Mouse (Mus musculus): ENCODE measurements at regions not wholly inside any gene's neighbourhood (a gene's known extent, or its start where the extent isn't known, plus 50 kb on each side); places are given as distances from the start of the nearest gene placed in this dataset.

DNA sequence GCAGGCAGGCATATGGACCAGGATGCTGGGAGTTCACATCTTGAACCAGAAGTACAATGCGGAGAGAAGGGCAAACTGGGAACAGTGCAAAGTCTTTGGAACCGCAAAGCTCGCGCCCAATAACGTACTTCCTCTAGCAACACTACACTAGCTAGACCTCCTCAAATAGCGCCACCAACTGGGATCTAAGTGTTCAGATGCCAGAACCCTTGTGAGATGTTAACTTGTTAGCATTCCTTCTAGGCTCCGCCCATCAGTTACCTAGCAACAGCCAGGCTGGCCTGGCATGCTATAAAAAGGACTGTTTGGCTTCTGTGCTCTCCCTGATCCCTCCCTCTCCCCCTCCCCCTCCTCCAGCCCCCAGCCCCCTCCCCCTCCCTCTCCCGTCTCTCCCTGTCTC is 182.3 kb upstream of the Jmjd1c start:
- DNase-seq = no peak

DNA sequence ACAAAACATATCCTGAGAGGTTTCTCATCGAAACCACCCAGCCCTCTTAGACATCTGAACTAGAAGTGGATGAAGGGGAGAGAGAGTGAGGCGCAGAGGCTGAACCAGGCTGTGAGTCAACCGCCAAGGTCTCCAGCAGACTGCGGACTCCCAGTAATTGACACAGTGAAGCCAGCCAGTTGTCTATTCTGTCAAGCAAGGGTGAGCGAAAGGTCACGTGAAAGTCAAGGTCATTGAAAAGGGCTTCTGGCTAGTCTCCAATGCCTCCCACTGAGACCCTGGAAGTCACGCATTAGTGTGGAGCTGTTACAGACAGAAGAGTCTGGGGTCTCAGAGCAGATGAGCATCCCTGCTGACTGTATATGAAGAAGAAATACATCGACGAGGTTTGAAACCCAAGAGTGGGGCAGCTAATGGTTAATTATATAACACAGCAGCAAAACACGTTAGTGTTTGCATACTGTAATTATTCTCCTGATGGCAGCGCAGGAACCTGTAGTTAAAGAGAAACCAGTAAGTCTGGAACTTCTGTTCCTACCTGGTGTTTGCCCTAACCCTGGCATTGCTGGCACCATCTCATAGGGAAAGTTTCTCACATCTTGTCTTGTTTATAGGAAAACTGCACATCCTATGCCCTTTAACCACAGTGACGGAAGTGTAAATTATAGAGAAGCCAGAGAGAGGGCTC is 181.5 kb upstream of the Jmjd1c start:
- DNase-seq = no peak

DNA sequence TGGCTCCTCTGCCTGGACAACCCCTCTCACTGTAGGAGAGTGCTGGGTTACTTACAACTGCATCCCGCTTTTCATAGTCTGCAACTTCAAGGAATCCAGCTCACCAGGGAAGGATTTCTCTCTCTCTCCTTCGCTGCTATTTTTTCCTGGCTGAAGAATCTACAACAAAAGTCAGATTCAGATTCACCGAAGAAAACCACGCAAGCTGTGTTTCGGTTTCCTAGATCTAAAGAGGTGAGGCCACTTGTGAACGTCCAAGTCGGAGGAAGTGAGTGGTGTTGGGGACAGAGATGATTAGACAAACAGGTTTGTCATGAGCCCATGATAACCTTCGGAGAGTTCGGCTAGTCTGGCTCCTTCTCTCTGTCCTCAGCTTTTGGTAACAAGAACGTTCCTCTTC is 180.1 kb upstream of the Jmjd1c start:
- DNase-seq = no peak

DNA sequence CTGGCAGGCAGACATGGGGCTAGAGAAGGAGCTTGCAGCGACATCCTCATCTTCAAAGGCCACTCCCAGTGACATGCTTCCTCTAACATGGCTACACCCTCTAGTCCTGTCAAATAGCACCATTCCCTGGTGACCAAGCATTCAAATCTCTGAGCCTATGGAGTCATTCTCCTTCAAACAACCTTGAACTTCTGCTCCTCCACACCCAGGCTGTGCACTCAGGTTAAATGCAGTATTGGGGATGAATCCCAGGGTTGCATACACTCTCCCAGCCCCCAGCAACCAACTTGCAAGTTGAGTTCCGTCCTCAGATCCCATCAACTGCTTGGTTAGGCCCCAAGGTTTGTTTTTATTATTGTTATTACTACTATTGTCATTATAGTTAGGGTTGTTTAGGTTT is 178.2 kb upstream of the Jmjd1c start:
- DNase-seq = no peak

DNA sequence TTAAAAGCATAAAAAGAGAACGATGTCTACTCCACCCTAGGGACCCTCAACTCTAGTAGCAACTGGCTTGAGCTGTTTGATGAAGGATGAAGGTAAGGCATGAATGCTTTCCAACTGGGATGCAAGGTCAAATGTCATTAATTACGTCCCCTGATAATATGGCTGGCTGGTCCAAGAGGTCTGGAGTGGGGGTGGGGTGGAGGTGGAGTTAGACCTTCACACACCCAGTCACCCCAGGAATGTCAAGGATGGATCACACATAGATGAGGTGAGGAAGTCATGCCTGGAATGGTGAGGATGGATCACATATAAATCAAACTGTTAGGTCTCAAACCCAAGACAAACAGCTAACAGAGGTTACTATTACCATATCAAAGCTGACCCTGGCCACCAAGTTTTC is 177.2 kb upstream of the Jmjd1c start:
- DNase-seq = no peak

DNA sequence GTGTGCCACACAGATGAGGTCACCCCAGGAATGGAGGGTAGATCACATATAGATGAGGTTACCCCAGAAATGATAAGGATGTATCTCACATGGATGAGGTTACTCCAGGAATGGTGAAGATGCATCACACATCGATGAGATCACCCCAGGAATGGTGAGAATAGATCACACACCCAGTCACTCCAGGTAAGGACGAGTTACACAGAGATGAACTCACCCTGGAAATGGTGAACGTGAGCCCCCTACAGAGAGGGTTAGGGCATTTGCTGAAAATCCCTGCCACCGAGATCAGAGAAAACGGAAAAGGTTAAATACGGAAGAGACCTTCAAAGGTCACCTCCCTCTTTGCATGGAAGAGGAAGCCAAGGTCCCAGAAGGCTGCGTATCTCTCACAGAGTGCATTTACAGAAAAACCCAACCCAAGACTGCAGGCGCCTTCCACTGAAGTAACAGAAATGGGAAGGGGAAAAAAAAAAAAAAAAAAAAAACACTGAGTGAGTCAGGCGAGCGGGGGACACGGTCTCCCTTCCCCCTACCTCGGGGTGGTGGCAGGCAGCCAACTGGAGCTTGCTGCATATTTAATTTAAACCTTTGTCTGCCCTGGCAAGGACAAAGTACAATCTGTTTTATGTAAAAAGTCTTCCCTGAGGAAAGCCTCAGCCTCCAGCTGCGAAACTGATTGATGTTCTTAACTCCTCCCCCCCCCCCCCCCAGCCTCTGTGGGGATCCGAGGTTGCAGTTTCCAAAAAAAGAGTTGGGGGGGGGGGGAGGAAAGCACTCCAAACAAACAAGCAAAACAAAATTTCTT is 175.8 kb upstream of the Jmjd1c start:
- peak; percentile 92 for DNase-seq

DNA sequence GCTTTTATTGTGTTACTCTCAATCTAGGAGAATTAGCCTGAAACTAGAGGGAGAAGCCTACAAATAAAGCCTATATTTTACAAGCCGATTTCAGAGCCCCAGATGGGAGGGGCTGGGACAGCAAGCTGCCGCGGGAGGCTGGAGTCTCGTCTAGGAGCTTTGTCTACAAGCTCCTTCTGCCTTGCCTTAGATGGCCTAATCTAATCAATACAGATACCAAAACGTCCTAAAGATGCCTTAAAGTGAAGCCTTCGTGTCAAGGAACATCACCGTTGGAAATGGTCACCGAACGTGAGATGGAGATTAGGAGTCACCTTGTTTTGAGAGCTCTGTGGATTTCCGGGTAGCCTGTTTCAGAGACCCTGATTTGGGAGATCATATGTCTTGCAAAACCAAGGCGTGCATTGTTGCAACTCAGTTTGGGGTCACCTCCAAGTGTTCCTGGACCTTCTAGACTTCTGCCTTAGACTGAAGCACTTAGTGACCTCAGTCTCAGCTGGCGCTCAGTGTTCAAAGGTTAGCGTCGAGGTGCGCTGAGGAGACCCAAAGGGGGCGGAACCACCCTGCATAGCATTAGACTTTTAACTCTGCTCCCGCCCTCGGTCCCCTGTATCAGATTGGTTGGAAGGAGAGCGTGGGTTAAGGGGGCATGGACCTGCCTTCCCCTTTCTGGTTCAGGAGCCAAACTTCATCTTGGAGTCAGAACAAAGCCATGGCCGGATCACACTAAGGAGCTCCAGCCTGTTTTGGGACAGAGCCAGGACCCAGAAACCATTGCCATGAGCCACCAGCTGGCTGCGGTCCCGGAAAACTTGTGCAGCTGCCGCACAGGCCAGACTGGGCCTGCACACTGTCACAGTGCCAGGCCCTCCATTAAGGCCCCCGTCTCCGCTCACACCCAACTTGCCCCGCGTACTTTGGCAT is 174.9 kb upstream of the Jmjd1c start:
- DNase-seq = peak; percentile 91

DNA sequence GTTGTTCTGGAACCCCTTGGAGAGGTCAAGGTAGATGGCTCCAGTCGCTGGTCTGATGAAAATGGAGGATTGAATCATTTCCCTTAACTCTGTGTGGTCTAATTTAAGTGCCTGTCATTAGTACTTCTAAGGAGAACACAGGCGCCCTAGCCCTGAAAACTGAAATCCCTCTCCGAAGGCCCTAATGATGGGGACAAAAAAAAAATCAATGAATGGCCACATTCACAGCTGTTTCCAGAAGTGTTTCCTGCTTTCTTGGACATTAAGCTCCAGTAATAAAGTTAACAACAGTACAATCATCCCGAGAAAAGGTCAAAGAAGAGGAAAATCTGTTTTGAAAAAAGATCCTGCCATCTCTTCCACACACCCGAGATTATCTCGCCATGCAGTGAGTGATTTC is 174.1 kb upstream of the Jmjd1c start:
- DNase-seq = no peak

DNA sequence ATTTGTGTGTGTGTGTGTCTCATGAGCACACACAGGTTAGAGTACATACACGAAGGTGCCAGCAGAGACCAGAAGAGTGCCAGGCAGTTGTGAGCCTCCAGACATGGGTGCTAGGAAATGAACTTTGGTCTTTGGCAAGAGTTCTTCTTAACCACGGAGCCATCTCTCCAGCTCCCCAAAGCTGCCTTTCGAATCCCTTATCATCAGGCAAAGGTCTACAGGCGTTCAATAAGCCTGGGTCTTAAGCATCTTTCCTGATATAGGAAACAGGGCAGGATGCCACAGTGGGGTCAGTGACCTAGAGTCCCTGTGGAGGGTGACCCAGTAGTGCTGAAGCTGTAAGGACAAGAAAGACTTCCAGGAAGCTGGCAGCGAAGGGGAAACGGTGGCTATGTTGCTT is 173.6 kb upstream of the Jmjd1c start:
- no peak for DNase-seq

DNA sequence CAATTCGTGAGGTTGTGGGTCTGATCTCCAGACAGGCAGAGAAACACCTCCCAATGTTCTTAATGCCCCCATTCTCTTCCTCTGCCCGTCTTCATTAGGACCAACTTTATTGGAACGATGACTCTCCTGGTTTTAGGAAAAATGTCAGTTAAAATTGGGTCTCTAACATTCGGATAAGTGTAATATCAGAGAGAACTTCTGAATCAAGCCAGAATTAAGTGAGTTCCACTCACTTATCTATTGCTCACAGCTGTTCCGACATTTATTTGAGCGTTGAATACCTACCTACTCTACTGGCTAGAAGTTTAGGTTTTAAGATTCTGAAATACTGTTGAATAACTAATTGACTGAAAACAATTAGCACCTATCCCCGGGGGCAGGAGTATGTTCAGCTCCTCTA is 172.0 kb upstream of the Jmjd1c start:
- DNase-seq = no peak

DNA sequence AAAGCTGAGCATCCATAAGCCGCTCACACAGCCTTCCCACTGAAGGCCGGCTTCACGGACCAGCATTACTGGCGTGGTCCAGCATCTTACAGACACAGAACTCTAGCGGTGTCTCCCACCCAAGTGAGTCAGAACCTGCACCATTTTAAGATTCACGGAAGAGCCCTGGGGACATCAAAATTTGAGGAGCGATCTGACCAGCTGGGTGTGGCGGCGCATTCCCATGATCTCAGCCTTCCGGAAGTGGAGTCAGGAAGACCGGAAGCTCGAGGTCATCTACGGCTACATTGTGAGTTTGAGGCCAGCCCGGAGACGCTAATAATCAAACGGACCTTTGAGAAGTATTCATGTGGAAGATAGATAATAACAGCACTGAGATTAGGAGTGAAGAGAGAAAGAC is 171.5 kb upstream of the Jmjd1c start:
- no peak for DNase-seq

DNA sequence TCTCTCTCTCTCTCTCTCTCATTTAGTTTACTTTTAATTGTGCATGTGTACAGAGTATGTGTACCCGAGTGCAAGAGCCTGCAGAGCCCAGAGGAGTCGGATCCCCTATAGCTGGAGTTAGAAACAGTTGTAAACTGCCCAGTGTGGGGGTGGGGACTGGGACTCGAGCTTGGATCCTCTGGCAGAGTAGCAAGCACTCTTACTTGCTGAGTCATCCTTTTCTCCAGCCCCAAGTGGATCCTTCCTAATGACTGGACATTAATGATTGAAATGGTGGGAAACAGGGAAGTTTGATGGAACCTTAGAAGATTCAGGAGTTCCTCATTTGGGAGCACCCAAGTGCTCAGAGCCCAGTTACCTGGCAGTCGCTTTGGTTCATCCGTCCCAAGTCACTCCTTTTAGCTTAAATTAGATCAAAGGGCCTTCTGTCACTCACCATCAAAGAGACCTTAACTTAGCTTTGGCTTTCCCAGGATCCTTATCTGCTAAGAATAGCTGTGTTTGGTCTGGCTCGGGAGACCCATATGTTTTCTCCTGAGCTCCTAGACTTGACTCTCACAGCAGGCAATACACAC is 170.3 kb upstream of the Jmjd1c start:
- DNase-seq = no peak

DNA sequence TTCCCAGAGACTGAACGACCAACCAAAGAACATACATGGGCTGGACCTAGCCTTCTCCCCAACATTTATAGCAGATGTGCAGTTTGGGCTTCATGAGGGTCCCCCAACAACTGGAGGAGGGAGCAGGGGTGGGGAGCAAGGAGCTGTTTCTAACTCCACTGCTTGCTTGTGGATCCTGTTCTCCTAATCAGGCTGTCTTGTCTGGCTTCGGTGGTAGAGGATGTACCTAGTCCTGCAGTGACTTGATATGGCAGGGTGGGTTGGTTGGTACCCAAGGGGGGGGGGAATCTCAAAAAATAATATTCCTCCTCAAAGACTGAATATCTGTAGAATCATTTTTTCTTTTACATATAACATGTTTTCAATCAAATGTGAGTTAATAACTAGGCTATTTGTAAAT is 168.3 kb upstream of the Jmjd1c start:
- DNase-seq = no peak

DNA sequence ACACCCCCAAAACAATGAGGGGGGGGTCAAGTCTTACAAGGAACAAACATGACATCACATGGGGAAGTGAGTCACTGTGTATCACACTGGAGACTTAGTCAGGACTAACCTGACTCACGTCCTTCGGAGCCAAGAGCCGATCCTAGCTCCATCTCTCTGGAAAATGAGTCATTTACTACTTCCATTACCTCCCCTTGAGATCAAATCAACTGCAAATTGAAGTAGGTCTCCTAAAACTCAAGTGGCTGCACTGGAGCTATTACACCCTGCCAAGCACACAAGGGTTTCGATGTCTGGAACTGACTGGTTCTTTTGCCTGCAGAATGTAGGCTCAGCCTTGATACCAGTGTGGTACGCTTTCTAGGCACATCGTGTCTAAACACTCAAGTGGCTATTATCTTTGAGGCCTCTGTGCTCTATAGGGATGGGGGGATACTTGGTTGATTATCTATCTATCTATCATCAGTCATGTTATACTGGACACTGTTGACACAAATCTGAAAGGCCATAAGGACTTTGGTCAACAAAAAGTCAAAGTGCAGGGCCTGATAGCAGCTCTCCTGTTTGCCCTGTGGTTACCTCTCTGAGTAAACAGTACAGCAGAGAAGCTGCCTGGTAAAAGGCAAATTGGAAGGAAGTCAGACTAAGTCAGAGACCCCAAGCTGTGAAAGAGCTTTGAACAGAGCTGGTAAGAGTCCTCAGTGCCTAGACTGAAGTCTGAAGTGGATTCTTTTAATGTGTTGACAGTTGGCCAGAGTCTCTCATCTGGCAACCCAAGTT is 167.5 kb upstream of the Jmjd1c start:
- no peak for DNase-seq

DNA sequence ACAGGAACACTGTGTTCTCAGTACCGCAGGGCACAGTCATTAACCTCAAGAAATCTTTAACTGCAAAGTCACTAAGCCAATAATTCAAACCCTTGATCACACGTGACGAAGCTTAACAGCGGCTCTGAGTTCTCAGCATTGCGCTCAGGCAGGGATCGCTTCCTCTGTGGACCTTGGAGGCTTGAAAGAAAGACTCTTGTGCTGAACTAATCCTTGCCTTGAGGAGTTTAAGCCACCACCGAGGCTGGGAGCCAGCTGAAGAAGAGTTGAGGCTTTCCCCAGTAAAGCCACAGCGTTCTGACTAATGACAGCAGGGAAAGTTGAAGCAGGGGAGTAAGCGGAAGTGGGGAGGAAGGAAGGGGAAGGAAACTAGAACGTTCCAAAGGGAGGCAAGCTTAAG is 165.4 kb upstream of the Jmjd1c start:
- DNase-seq = no peak

DNA sequence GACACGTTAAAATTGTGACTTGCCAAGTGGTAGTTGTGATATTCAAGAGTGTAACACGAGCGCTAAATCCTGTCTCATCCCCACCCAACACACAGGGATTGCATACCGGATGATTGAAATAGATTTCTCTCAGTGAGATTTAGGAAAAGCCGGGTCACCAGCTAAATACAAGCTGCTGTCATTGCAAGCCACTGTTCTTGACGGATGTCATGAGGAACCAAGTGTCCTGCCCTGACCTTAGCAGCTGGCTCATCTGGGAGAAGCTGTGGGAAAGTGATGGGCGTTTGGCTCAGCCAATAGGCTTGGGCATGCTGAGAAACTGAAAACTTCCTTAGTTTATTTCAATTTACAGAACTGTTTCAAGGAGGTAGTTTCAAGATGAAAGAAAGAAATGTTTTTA is 164.4 kb upstream of the Jmjd1c start:
- no peak for DNase-seq

DNA sequence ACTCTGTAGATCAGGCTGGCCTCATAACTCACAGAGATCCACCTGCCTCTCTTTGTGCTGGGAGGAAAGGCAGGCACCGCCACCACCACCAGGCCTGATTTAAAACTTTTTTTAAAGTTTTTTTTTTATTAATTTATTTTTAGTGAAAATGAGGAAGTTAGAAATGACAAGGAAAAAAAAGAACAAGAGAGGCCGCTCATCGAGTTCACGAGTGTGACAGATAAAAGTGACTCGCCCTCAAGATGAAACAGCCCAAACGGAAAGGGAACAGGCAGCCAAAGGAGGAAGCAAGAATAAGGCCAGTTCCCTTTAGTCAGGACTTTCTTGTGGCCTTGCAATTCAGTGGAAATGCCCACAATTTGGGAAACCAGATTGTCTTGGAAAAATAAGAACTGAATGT is 163.4 kb upstream of the Jmjd1c start:
- DNase-seq = no peak

DNA sequence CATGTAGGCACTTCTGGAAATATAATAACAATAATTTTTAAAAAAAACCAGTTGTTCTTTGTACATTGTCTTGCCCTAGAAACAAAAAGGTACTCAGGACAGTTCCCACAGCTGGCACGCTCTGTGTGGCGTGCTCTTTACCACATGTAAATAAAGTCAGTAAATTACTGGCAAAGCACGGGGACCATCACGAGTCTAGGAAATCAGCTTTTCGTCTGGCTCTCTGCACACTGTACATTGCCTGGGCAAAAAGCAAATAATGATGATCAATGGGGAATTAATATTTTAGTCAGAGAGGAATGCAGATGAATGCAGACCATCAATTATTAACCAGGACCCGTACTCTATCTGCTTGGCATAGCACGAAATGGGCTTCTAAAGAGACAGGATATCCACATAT is 162.2 kb upstream of the Jmjd1c start:
- DNase-seq = no peak

DNA sequence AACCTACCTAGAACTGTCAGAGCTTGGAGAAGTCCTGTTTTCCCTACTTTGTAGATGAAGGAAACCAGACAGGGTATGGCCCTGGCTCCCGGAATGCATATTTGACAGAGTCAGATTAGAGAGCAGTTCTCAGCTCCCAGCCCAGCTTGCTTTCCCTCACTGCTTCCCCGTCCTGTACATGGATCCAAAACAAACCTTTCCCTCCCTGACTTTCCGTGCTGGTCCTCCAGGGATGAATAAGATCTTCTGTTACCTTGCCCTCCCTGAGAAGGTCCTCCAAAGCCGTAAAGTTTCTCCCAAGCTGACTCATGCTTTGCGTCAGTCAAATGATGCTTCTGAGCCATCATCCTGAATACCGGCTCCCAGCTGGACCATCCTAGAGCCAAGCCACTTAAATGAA is 160.2 kb upstream of the Jmjd1c start:
- DNase-seq = no peak

DNA sequence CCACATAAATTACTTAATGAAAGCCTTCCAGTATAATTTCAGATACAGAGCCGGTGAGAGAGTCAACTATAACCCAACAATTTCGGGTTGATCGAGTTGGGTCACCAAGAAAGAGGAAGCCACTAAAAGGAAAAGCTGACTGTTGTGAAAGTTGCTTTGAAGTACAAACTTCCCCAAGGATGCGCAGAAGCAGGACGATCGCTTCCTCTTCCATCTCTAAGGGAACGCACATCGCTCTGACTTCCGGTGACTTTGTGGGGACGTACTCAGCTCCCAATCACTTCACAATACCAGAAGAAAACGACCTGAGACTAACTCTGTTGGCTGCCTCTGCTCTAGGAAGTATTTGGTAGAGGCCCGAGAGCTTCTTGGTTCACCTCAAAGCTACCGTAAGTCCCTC is 158.8 kb upstream of the Jmjd1c start:
- no peak for DNase-seq

DNA sequence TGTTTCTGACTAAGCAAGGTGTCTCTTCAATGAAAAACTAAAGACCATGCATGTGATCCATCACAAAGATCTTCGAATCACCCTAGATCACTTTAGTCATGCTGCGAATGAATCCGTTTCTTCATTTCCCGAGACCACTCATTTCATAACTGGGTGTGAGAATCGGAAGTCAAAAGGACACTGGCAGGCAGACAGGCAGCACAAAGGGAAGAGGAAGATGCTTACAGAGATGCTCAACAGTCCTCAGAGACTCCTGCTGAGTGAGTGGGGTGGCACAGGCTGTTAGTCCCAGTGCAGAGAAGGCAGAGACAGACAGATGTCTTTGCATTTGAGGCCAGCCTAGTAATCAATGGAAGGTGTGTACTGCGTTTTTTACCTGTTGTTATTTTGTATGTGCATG is 155.6 kb upstream of the Jmjd1c start:
- no peak for DNase-seq

DNA sequence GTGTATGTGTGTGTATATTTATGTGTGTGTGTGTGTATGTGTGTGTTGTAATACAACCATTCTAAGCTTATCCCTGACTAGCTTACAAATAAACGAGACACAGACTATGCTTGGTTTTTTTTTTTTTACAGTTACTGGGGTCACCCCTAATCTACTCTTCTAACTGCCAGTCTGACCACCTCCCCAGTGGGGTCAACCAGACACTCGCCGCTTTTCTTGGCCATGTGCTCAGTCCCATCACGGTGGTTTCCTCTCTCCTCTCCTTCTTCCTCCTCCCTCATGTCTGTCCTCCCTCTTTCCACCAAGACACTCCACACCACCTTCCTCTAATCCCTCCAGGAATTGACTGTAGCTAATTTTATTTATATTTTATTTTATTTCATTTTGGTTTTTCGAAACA is 155.0 kb upstream of the Jmjd1c start:
- DNase-seq = no peak

DNA sequence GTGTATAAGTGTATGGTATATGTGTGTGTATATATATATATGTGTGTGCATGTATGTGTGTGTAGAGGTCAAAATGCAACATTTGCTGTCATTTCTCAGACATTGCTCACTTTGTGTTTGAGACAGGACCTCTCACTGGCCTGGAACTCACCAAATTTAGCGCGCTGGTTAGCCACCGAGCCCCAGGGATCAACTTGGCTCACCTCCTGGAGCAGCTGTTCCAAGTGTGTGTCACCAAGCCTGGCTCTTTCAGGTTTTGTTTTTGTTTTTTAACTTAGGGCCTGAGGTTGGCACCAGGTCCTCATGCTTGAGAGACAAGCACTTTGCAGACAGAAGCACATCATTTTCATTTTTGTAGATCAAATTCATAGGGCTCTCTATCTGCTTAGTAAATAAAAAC is 154.0 kb upstream of the Jmjd1c start:
- no peak for DNase-seq

All from right cerebral cortex, postnatal 4 days (tissue).